Mouse (Mus musculus) embryonic stem cell, embryonic (primary cell): ENCODE results near the gene Mylk.

Experiments used
- CTCF ChIA-PET, 4 experiments: fragments of 300-600 bp in 2 of 4; fragments of 350-600 bp in 2 of 4; sonication (Branson Sonifier 250); formaldehyde crosslinking; loops; one replicate each; lab custom pipeline; 2022; ENCODE audit warnings: inconsistent platforms in 2 of 4; lab: Charles Lee
- POLR2A ChIA-PET, 4 experiments: fragments of 300-600 bp in 2 of 4; fragments of 350-600 bp in 2 of 4; sonication (Branson Sonifier 250); formaldehyde crosslinking; loops; one replicate each; lab custom pipeline; 2022; ENCODE audit warnings: antibody characterized with exemption in 4 of 4, inconsistent platforms in 1 of 4; lab: Charles Lee

Mylk gene

GRCm38 (mm10) chr16:34997052-34997451 is 252.0 kb downstream of the Mylk start:
- ChIA-PET CTCF (no interaction called here), POLR2A (interaction anchor here in 1 of 4 experiments (0.9 to 1.3 kb wide), 3 partner anchors 12 to 307 kb away, joined by 3 to 4 read pairs (median 4); partner anchors contain the start of gene Ccdc14)

DNA sequence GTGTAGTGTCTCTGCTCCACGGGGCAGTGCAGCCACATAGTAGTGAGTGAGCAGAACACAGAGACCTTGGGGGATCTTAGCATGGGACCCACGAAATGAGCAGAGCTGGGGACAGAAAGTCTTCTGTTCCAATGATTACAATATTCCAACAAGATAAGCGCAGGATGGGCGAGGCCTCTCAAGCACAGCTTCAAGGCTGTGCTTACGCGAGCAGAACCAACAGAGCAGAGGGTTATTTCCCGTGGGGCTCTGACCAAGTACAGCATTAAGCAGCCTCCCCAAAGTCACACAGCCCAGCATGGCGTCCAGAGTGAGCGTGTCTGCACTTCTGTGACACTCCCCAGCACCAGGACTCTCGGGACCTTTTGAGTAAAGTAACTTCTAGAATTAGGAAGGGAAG is 252.6 kb downstream of the Mylk start:
- ChIA-PET CTCF (no interaction called here), POLR2A (interaction anchor here in 1 of 4 experiments (0.7 to 1.3 kb wide), 5 partner anchors 11 to 1803 kb away, joined by 3 to 4 read pairs (median 3); partner anchors contain the start of gene Ccdc14)

GRCm38 (mm10) chr16:34999016-34999415 is 254.0 kb downstream of the Mylk start:
- ChIA-PET CTCF (interaction anchor here in 2 of 4 experiments (0.6 to 0.7 kb wide), 2 partner anchors 172 to 542 kb away, joined by 3 to 4 read pairs; no protein-coding TSS in a partner anchor), POLR2A (interaction anchor here in 1 of 4 experiments (0.5 kb wide), 1 partner anchor 83 kb away, joined by 3 read pairs; no protein-coding TSS in a partner anchor)

DNA sequence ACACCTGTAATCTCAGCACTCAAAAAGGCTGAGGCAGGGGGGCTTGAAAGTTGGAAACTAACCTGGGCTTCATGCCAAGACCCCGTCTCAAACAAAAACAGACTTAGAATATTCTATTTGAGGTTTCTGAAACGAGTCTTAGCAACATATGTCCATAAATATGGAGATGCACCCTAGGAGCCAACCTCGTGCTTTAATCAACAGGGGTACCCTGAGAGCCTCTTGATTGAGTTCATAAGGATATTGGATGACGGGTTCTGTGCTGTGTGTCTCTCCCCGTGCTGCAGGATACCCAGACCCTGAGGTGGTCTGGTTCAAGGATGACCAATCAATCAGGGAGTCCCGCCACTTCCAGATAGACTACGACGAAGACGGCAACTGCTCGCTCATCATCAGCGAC is 255.0 kb downstream of the Mylk start:
- ChIA-PET POLR2A (interaction anchor here in 3 of 4 experiments (0.6 to 2.5 kb wide), 7 partner anchors 12 to 86 kb away, joined by 3 to 12 read pairs (median 3); partner anchors contain the start of gene Hacd2 (in 2 of the 3)), CTCF (interaction anchor here (0.6 to 2.2 kb wide), 4 partner anchors 98 to 912 kb away, joined by 3 to 5 read pairs (median 3); no protein-coding TSS in a partner anchor)

DNA sequence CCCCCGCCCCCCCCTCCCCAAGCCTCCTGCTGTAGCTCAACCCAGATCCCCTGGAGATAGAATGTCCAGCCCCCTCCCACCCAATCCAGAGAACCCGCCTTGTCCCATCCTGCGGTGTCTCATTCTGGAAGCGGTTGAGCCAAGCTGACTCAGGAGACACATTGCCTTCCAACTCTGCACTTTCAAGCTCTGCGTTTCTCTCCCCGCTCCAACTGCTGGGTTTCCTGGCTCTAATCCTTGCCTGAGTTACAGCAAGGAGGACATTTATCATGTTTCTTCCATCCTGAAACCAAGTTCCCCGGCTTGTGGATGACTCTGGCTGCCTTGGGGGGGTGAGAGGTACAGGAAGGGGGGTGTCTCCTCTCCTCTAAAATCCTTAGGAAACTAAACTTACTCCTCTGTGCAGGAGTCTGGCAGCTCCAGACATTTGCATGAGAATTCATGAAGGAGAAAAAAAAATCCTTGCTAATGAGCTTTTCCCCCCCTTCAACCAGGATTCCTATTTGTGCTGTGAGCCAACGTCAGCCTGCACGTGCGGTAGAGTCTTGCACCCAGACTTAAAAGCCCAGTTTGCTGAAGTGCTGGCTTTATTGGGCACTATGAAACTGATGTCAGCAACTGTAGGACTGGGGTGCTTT is 256.0 kb downstream of the Mylk start:
- CTCF ChIA-PET = interaction anchor here in 3 of 4 experiments (0.6 to 2.2 kb wide), 6 partner anchors 20 to 823 kb away, joined by 3 to 20 read pairs (median 4); no protein-coding TSS in a partner anchor

DNA sequence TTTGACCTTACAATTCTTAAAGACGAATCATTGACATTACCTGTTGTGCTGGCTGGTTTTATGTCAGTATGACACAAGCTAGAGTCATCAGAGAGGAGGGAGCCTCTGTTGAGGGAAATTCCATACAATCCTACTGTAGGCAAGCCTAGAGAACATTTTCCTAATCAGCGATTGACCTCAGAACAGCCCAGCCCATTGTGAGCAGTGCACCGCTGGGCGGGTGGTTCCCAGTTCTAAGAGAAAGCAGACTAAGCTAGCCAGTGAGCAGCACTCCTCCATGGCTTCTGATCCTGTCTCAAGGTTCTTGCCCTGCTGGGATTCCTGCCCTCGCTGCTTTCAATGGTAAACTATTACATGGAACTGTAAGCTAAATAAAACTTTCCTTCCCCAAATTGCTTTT is 259.3 kb downstream of the Mylk start:
- CTCF ChIA-PET = interaction anchor here in 2 of 4 experiments (0.5 to 1.4 kb wide), 4 partner anchors 29 to 537 kb away, joined by 3 read pairs; partner anchors contain the start of gene Sema5b (in 1 of the 2)
- POLR2A ChIA-PET = interaction anchor here in 3 of 4 experiments (0.6 to 1.8 kb wide), 9 partner anchors 10 to 93 kb away, joined by 3 to 6 read pairs (median 4); partner anchors contain the start of gene Hacd2 (in 1 of the 3)

More for the DNA sequence above, 256.0 kb downstream of the Mylk start:
- POLR2A ChIA-PET = interaction anchor here in 3 of 4 experiments (0.6 to 2.5 kb wide), 22 partner anchors 11 to 1174 kb away, joined by 3 to 12 read pairs (median 4); partner anchors contain the start of gene Hacd2 (in 2 of the 3)

GRCm38 (mm10) chr16:35004756-35005155 is 259.7 kb downstream of the Mylk start:
- ChIA-PET CTCF (interaction anchor here in 3 of 4 experiments (0.5 to 1.4 kb wide), 5 partner anchors 29 to 536 kb away, joined by 3 read pairs; partner anchors contain the start of gene Sema5b (in 1 of the 3)), POLR2A (interaction anchor here in 3 of 4 experiments (0.6 to 1.8 kb wide), 11 partner anchors 9 to 559 kb away, joined by 3 to 6 read pairs (median 4); partner anchors contain the start of gene Hacd2 (in 1 of the 3))

DNA sequence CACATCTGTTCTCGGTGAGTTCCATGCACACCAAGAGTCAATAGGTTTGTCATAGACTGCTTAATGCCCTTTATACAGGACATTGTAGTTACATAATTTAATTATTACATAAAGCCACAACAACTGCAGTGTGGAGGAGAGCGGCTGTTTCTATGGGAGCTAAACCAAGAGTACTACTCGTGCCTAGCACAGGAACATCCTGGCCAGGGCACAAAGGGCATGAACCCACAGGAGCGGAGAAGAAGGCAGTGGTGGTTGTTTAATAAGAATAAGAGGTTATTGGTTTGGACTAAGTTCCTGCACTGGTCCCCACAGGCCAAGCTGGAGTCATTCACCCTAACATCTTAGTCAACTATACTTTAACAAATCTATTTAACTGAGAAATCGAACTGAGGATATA is 261.2 kb downstream of the Mylk start:
- POLR2A ChIA-PET = interaction anchor here in 1 of 4 experiments (1.5 kb wide), 1 partner anchor 34 kb away, joined by 4 read pairs; no protein-coding TSS in a partner anchor
- CTCF ChIA-PET = no interaction called here

DNA sequence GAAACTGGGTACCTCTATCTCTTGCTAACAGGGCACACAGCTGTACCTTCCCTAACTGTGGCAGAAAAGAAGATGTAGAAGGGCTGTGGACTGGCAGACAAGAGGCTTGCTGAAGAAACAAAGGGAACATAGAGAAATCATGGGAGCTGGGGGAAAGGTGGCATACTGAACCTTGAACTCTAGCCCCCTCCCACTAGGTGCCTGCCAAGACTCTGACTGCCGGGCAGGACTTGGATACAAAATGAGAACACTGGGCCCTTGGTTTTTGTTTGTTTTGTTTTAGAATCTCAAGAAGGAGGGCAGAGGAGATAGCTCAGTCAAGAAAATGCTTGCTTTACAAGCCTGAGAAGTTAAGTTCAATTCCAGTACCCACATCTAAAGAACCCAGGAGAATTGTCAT is 262.4 kb downstream of the Mylk start:
- CTCF ChIA-PET = interaction anchor here in 1 of 4 experiments (0.7 kb wide), 1 partner anchor 105 kb away, joined by 3 read pairs; no protein-coding TSS in a partner anchor
- POLR2A ChIA-PET = interaction anchor here in 1 of 4 experiments (0.9 to 1.2 kb wide), 2 partner anchors 9 to 11 kb away, joined by 3 to 5 read pairs; no protein-coding TSS in a partner anchor

DNA sequence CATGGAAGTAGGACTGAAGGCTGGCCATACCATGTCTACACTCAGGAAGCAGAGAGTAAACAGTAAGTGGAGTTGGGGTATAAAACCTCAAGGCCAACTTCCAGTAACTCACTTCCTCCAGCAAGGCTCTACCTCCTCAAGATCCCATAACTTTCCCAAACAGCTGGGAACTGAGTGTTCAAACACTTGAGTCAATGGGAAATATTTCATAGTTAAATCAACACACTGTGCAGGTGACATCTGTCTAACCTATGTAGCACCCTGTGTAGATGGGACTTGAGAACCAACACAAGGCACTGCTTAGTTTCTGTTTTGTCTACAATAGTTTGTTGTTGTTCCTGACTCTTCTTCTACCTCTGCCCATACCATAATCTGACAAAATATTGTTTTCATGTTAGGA is 263.4 kb downstream of the Mylk start:
- ChIA-PET POLR2A (interaction anchor here in 2 of 4 experiments (1.1 to 1.2 kb wide), 2 partner anchors 11 to 13 kb away, joined by 3 to 4 read pairs; partner anchors contain the start of gene Hacd2 (in 1 of the 2)), CTCF (no interaction called here)

- CTCF ChIA-PET = no interaction called here
Observed at GRCm38 (mm10) chr16:35013501-35013900, 268.5 kb downstream of the Mylk start.

GRCm38 (mm10) chr16:35016491-35016890 is 271.5 kb downstream of the Mylk start:
- CTCF ChIA-PET = no interaction called here

More at GRCm38 (mm10) chr16:35013501-35013900, 268.5 kb downstream of the Mylk start:
- POLR2A ChIA-PET = interaction anchor here in 2 of 4 experiments (0.8 to 1.4 kb wide), 6 partner anchors 8 to 23 kb away, joined by 3 to 5 read pairs (median 4); partner anchors contain the start of gene Hacd2 (in 1 of the 2)

DNA sequence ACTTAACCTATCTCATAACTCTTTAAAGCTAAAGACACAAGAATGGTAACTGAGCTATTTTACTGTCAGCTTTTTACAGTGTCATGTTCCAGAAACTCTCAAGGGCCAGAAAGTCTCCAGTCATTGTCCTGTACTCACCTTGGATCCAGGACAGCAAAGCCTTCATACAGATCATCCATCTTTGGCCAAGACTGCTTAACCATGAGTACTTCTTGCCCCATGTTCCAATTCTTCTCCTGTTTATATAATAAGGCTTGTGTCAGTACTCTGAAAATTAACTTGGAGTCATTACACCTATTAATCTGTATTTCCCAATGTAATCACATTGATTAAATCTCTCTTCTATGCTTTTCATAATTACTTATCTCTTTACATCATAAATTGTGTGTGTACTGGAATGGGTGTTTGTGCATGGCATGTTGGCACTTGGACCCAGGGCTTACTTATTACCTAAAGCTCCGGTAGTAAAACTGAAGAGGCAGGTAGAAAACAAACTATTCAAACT is 273.5 kb downstream of the Mylk start:
- POLR2A ChIA-PET = interaction anchor here in 1 of 4 experiments (0.8 kb wide), 1 partner anchor 11 kb away, joined by 5 read pairs; no protein-coding TSS in a partner anchor
- CTCF ChIA-PET = no interaction called here

More at GRCm38 (mm10) chr16:35016491-35016890, 271.5 kb downstream of the Mylk start:
- POLR2A ChIA-PET = interaction anchor here in 2 of 4 experiments (0.5 to 1.7 kb wide), 5 partner anchors 9 to 18 kb away, joined by 3 to 8 read pairs (median 3); no protein-coding TSS in a partner anchor

DNA sequence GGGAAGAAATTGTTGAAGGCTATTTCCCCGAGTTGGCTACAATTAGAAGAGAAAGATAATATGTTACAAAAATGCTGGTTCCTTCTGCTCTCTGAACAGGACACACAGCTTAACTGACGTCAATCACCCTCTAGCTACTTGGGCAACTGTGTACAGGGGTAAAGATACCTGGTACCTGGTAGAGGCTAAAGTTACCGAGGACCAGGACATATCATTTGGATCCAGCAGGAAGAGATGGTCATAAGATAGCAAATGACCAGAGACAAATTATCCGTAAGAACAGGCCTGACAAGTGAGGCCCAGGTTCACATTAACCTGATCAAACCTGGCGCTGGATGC is 276.9 kb downstream of the Mylk start:
- POLR2A ChIA-PET = interaction anchor here in 3 of 4 experiments (0.5 to 5.2 kb wide), 21 partner anchors 8 to 566 kb away, joined by 3 to 37 read pairs (median 4); partner anchors contain the start of genes Ccdc14 (in 1 of the 3) and Sec22a (in 1 of the 3)

GRCm38 (mm10) chr16:35022242-35023137 is 277.5 kb downstream of the Mylk start, which contains the start of gene Hacd2:
TSS of gene Hacd2 (plus strand) at chr16:35022428.
- CTCF ChIA-PET = interaction anchor here in 1 of 4 experiments (0.6 to 1.0 kb wide), 6 partner anchors 17 to 280 kb away, joined by 3 to 4 read pairs (median 3); no protein-coding TSS in a partner anchor

More for the DNA sequence above, 276.9 kb downstream of the Mylk start:
- CTCF ChIA-PET = interaction anchor here in 1 of 4 experiments (0.6 to 1.0 kb wide), 3 partner anchors 18 to 119 kb away, joined by 3 to 4 read pairs (median 3); no protein-coding TSS in a partner anchor

GRCm38 (mm10) chr16:35023138-35023735 is 278.2 kb downstream of the Mylk start:
- ChIA-PET CTCF (interaction anchor here in 3 of 4 experiments (0.6 to 0.7 kb wide), 6 partner anchors 11 to 279 kb away, joined by 3 to 4 read pairs (median 3); no protein-coding TSS in a partner anchor), POLR2A (interaction anchor here (0.6 to 5.2 kb wide), 31 partner anchors 7 to 1994 kb away, joined by 3 to 37 read pairs (median 3); partner anchors contain the start of gene Sec22a (in 1 of the 4))

More at GRCm38 (mm10) chr16:35022242-35023137, 277.5 kb downstream of the Mylk start, which contains the start of gene Hacd2:
- POLR2A ChIA-PET = interaction anchor here in 3 of 4 experiments (0.6 to 5.2 kb wide), 33 partner anchors 8 to 1046 kb away, joined by 3 to 37 read pairs (median 4); partner anchors contain the start of genes Ccdc14 (in 1 of the 3) and Sec22a (in 1 of the 3)
